Mouse (Mus musculus) lung, embryonic 14.5 days (tissue): Measurements from ENCODE around the gene Apbb2. TPM values are rescaled to one million over a fixed set of nuclear protein-coding genes. Genes with fewer than 3 reads are reported as not detected.

Experiments used
- ATAC-seq: fragments of 200-750 bp; cut with Nextera tagmentation; 2 replicates; pipeline ENCODE4 v1.8.0; 2017; ENCODE audit warnings: mild to moderate bottlenecking, moderate TSS enrichment, moderate library complexity; ENCODE audit not compliant: insufficient read depth
- DNase-seq: peaks from one replicate; pipeline ENCODE4 v3.0.0-alpha.2; 2015
- H3K27ac ChIP-seq: fragments of 300-500 bp; sonication (generic); 2 replicates; pipeline ENCODE4 v1.5.1; 2014; ENCODE audit warnings: low read depth, mild to moderate bottlenecking, moderate library complexity
- H3K27me3 ChIP-seq: fragments of 300-500 bp; sonication (generic); 2 replicates; pipeline ENCODE4 v1.6.1; 2014; ENCODE audit warnings: low read length, control low read depth; ENCODE audit not compliant: insufficient read depth
- H3K36me3 ChIP-seq: fragments of 300-500 bp; sonication (generic); 2 replicates; pipeline ENCODE4 v1.6.1; 2014; ENCODE audit warnings: control low read depth; ENCODE audit not compliant: insufficient read depth
- H3K4me1 ChIP-seq: fragments of 300-500 bp; sonication (generic); 2 replicates; pipeline ENCODE4 v1.6.1; 2014; ENCODE audit warnings: antibody characterized with exemption, control low read depth; ENCODE audit not compliant: insufficient read depth
- H3K4me2 ChIP-seq: fragments of 300-500 bp; sonication (generic); 2 replicates; pipeline ENCODE4 v1.6.1; 2014; ENCODE audit warnings: mild to moderate bottlenecking
- H3K4me3 ChIP-seq: fragments of 300-500 bp; sonication (generic); 2 replicates; pipeline ENCODE4 v1.5.1; 2014; ENCODE audit warnings: low read depth, low read length
- H3K9ac ChIP-seq: fragments of 300-500 bp; sonication (generic); 2 replicates; pipeline ENCODE4 v1.6.1; 2014
- H3K9me3 ChIP-seq: fragments of 300-500 bp; sonication (generic); 2 replicates; pipeline ENCODE4 v1.6.1; 2016; ENCODE audit warnings: low read depth, low read length, control low read depth
- CTCF ChIP-seq: IDR thresholded peaks from 2 replicates; pipeline ENCODE4 v1.5.1; 2016; ENCODE audit warnings: antibody characterized with exemption, low read depth
- whole genome bisulfite sequencing: fragments of 180-500 bp; shearing (Covaris S2); extraction: QIAGEN DNeasy Blood & Tissue Kit; methylation state at CpG from one replicate; pipeline ENCODE4 v1.1.7; 2014; 5-methylcytosine and 5-hydroxymethylcytosine counted together
- polyA plus RNA-seq: library from polyadenylated mRNA; unstranded; fragments of >200 nt; fragmentation: Nextera tagmentation; extraction: Ambion mirVana; gene quantifications from 2 replicates; pipeline ENCODE4 v1.2.1, GENCODE M21; 2014

Apbb2 gene
- polyA plus RNA-seq, 1 experiment from 2014 or later: 54.6 TPM

GRCm38 (mm10) chr5:66413402-66413801 lies 205.2 kb downstream of the Apbb2 start:
- H3K4me3 ChIP-seq: no peak overlapping the region
- H3K27ac ChIP-seq: no peak overlapping the region
- no peaks in the 10 kb centered on the region for H3K4me1 ChIP-seq
- no peak overlapping the region for H3K4me2 ChIP-seq
- no peaks in the 10 kb centered on the region for H3K9me3 ChIP-seq
- ATAC-seq: no peak
- no peak for DNase-seq
- TF ChIP-seq CTCF: no peak
- no peak overlapping the region for H3K9ac ChIP-seq
- H3K36me3 ChIP-seq: no peaks in the 10 kb centered on the region
- 47% methylated on average over 5 of the region's 5 CpGs for WGBS
- no peaks in the 10 kb centered on the region for H3K27me3 ChIP-seq

- no peak overlapping the region for H3K9ac ChIP-seq
- TF ChIP-seq CTCF: no peak
- DNase-seq (no peak), ATAC-seq (no peak)
- no peaks in the 10 kb centered on the region for H3K4me1 ChIP-seq
- no peak overlapping the region for H3K4me3 ChIP-seq
- no peaks in the 10 kb centered on the region for H3K9me3 ChIP-seq
- H3K27ac ChIP-seq: no peak overlapping the region
- H3K36me3 ChIP-seq: no peaks in the 10 kb centered on the region
- H3K27me3 ChIP-seq: no peaks in the 10 kb centered on the region
- 66% methylated on average over 3 of the region's 3 CpGs for whole genome bisulfite sequencing
- no peak overlapping the region for H3K4me2 ChIP-seq
These were observed 205.8 kb downstream of the Apbb2 start for GRCm38 (mm10) chr5:66412821-66413220.

- TF ChIP-seq CTCF: no peak
- Histone ChIP-seq H3K27me3 (no peaks in the 10 kb centered on the region), H3K4me3 (no peak overlapping the region), H3K9ac (no peak overlapping the region), H3K4me1 (0 out of 2 replicates have a peak, but pooled peaks cover 3% of the 10 kb centered on the region), H3K9me3 (no peaks in the 10 kb centered on the region), H3K27ac (no peak overlapping the region), H3K4me2 (no peak overlapping the region), H3K36me3 (no peaks in the 10 kb centered on the region)
- ATAC-seq (no peak), DNase-seq (no peak)
- WGBS: 73% methylated on average over 5 of the region's 5 CpGs
These were observed 210.0 kb downstream of the Apbb2 start for GRCm38 (mm10) chr5:66408546-66408945.

GRCm38 (mm10) chr5:66407948-66408347 lies 210.6 kb downstream of the Apbb2 start:
- Histone ChIP-seq H3K4me3 (no peak overlapping the region), H3K27ac (no peak overlapping the region), H3K4me1 (0 out of 2 replicates have a peak, but pooled peaks cover 3% of the 10 kb centered on the region), H3K4me2 (no peak overlapping the region), H3K36me3 (no peaks in the 10 kb centered on the region), H3K9ac (no peak overlapping the region), H3K9me3 (no peaks in the 10 kb centered on the region), H3K27me3 (no peaks in the 10 kb centered on the region)
- 42% methylated on average over 5 of the region's 5 CpGs for WGBS
- no peak for TF ChIP-seq CTCF
- ATAC-seq (no peak), DNase-seq (no peak)

- H3K36me3 ChIP-seq: no peaks in the 10 kb centered on the region
- 0 out of 2 replicates have a peak, but pooled peaks cover 3% of the 10 kb centered on the region for H3K4me1 ChIP-seq
- H3K27ac ChIP-seq: no peak overlapping the region
These were observed 212.2 kb downstream of the Apbb2 start for GRCm38 (mm10) chr5:66406431-66406830.

GRCm38 (mm10) chr5:66405731-66406399 lies 212.7 kb downstream of the Apbb2 start:
- H3K4me3 ChIP-seq: no peak overlapping the region
- H3K9me3 ChIP-seq: no peaks in the 10 kb centered on the region
- no peak overlapping the region for H3K27ac ChIP-seq
- 0 out of 2 replicates have a peak, but pooled peaks cover 3% of the 10 kb centered on the region for H3K4me1 ChIP-seq
- ATAC-seq: no peak; the same call in 1 of the 2 replicates
- no peak for TF ChIP-seq CTCF
- H3K4me2 ChIP-seq: no peak overlapping the region
- H3K36me3 ChIP-seq: no peaks in the 10 kb centered on the region
- H3K27me3 ChIP-seq: no peaks in the 10 kb centered on the region
- H3K9ac ChIP-seq: no peak overlapping the region
- 53% methylated on average over 12 of the region's 12 CpGs for WGBS
- no peak for DNase-seq

More at GRCm38 (mm10) chr5:66406431-66406830, 212.2 kb downstream of the Apbb2 start:
- H3K4me2 ChIP-seq: no peak overlapping the region
- no peak for DNase-seq
- TF ChIP-seq CTCF: no peak
- no peak overlapping the region for H3K4me3 ChIP-seq
- H3K9me3 ChIP-seq: no peaks in the 10 kb centered on the region
- H3K9ac ChIP-seq: no peak overlapping the region
- ATAC-seq: no peak
- WGBS: 82% methylated on average over 7 of the region's 7 CpGs
- H3K27me3 ChIP-seq: no peaks in the 10 kb centered on the region

GRCm38 (mm10) chr5:66405305-66405704 lies 213.3 kb downstream of the Apbb2 start:
- DNase-seq (no peak), ATAC-seq (no peak)
- no peaks in the 10 kb centered on the region for H3K27me3 ChIP-seq
- H3K4me3 ChIP-seq: no peak overlapping the region
- no peak for TF ChIP-seq CTCF
- WGBS: 84% methylated on average over 6 of the region's 6 CpGs
- no peak overlapping the region for H3K4me2 ChIP-seq
- H3K36me3 ChIP-seq: no peaks in the 10 kb centered on the region
- H3K27ac ChIP-seq: no peak overlapping the region
- H3K9ac ChIP-seq: no peak overlapping the region
- no peaks in the 10 kb centered on the region for H3K9me3 ChIP-seq
- 0 out of 2 replicates have a peak, but pooled peaks cover 3% of the 10 kb centered on the region for H3K4me1 ChIP-seq
